Mouse (Mus musculus) spleen, postnatal 10 days (tissue): ENCODE measurements around the gene Txndc16.
A peak's percentile ranks its signal among the peaks of the same experiment; 100 is the strongest.

Experiments used
- DNase-seq, 2 experiments: peaks; one replicate each; pipeline ENCODE4 v3.0.0; 2021 to 2022; ENCODE audit warnings: low spot score in 2 of 2

Txndc16 gene

GRCm38 (mm10) chr14:45153258-45153657 is 66.9 kb downstream of the Txndc16 start:
- no peak for DNase-seq

- DNase-seq: peak in 1 of 2 experiments; percentile 41
These were observed 77.6 kb downstream of the Txndc16 start for GRCm38 (mm10) chr14:45142511-45142910.

GRCm38 (mm10) chr14:45140344-45141080 is 79.6 kb downstream of the Txndc16 start:
- no peak for DNase-seq

DNA sequence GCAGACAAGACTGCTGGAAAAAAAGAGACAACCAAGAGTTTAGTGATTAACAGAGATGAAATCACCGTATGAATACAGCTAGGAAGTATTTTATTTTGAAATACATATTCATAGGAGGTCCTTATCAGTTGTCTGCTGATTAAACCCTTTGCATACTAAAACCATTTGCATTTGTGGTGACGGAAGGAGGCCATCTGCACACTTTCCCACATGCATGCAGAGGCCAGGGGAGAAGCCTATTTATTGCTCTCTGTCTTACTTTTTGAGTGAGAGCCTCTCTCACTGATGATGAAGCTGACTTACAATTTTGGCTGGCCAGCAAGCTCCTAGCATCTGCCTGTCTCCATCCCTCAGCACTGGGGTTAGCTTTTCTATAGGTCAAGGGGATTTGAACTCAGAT is 84.2 kb downstream of the Txndc16 start:
- DNase-seq: no peak

- DNase-seq: no peak
These were observed 84.6 kb downstream of the Txndc16 start for GRCm38 (mm10) chr14:45135560-45135959.

GRCm38 (mm10) chr14:45118359-45118758 is 101.8 kb downstream of the Txndc16 start:
- no peak for DNase-seq

DNA sequence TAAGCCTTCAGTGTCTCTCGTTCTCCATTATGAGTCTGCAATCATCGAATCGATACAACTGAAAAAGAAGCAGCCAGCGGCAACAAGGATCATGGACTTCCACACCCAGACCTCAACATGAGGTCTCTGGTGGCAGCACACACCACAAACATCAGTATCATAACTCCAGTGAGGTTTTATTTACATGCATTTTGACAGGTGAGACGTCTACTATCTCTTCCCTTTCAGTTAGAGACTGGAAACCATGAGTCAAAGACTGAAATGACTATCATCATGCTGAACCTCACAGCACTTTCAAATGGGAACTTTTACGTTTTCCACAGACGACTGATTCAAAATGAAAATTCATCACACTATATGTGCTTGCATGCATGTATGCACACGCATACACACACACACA is 117.9 kb downstream of the Txndc16 start:
- DNase-seq: no peak

DNA sequence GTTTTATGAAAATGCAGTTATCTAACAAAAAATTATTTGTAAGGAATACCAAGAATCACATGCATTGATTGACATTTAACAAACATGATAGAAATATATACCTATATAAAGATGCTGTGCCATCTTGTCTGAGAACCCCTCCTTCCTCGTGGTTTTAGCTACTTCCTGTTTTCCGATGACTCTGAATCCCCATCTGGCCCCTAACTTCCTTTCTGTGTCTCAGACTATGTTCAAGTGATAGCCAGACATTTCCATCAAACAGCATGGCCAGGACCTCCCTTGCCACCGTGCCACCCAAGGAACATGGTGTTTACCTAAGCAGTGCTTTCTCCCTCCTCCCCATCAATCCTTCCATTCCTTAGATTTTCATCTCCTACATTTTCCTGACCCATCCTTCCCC is 127.8 kb downstream of the Txndc16 start:
- no peak for DNase-seq

- DNase-seq: no peak
These were observed 130.1 kb downstream of the Txndc16 start for GRCm38 (mm10) chr14:45090011-45090410.

GRCm38 (mm10) chr14:45085651-45086425 is 134.3 kb downstream of the Txndc16 start:
- no peak for DNase-seq

DNA sequence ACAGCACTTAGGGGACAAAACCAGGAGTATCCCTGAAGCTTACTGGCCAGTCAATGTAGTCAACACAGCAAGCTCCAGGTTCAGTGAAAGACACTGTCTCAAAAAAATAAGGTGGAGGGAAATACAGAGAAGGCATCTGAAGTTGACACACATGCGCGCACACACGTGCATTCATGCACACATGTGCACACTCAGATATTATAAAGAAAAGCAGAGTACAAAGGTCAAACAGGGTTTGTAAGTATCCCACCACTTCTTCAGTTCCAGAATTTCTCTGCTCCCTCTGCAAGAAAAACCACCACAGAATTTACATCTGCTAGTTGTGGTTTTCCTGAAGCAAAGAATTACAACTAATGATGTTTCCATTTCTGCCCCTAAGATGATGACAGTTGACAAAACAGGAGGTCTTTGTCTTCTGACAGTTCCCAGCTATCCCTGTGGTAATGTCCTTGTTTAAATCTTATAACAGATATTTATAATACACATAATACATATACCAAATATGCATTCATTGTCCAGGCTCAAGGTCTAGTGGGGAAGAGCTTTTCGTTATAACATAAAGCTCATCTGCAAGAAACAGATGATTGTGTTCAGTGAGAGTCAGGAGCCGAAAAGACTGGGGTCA is 135.4 kb downstream of the Txndc16 start:
- no peak for DNase-seq

DNA sequence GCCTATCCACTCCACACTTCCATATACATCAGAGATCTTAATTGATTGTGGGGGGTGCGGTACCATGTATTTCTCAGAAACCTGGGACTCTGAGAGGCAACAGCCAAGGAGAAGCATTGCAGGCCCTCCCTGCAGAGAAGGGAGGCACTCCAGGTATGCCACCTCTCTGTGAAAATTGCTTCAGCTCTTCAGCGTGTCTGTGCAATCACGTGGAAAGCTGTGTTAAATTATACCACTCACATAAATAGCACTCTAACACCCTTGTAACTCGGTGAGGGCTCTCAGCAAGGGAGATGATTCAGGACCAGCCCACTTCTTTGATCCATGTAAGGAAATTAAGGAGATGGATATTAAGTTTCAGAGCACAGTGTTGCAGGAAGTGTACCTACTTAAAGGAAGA is 136.6 kb downstream of the Txndc16 start:
- DNase-seq: no peak
